Mouse (Mus musculus): ENCODE data around the gene Tpgs1.

- TF ChIP-seq CTCF (IDR thresholded peaks at IDR 0.05; ENCODE audit: extremely low read depth, insufficient read length, insufficient replicate concordance, low read depth, low read length) (no peak), POLR2A (IDR thresholded peaks at IDR 0.05; ENCODE audit: low read depth, low read length) (no peak)
These were observed 38.6 kb downstream of the Tpgs1 start for GRCm38 (mm10) chr10:79707759-79708158.

Data from small intestine, adult 2 months (tissue).